Mouse (Mus musculus) myocyte (in vitro differentiated cells): ENCODE data around the gene Spred2. TPM values are rescaled to one million over a fixed set of nuclear protein-coding genes. Genes with fewer than 3 reads are reported as not detected.

Source experiments
- H3K27me3 ChIP-seq: one replicate; pipeline ENCODE4 v1.6.1; 2011; ENCODE audit not compliant: control insufficient read depth, insufficient read depth, insufficient read length
- H3K36me3 ChIP-seq: one replicate; pipeline ENCODE4 v1.6.1; 2011; ENCODE audit not compliant: control insufficient read depth, insufficient read depth
- H3K4me2 ChIP-seq: one replicate; pipeline ENCODE4 v1.6.1; 2011; ENCODE audit warnings: low read depth, control low read depth
- H3K4me3 ChIP-seq: one replicate; pipeline ENCODE4 v1.5.1; 2011; ENCODE audit warnings: mild to moderate bottlenecking, control low read depth, moderate library complexity
- H3K79me2 ChIP-seq: one replicate; pipeline ENCODE4 v1.6.1; 2011; ENCODE audit not compliant: control insufficient read depth, insufficient read depth
- H3ac ChIP-seq: one replicate; pipeline ENCODE4 v1.6.1; 2011; ENCODE audit not compliant: control insufficient read depth, insufficient read length
- CEBPB ChIP-seq: IDR thresholded peaks from 2 replicates; pipeline ENCODE4 v1.6.1; 2011; ENCODE audit warnings: mild to moderate bottlenecking, moderate library complexity; ENCODE audit not compliant: poor library complexity, insufficient read depth, severe bottlenecking
- E2F4 ChIP-seq: IDR thresholded peaks from one replicate; pipeline ENCODE4 v1.6.1; 2011; ENCODE audit warnings: mild to moderate bottlenecking, control low read depth, moderate library complexity; ENCODE audit not compliant: insufficient read depth
- MAX ChIP-seq: IDR thresholded peaks from one replicate; pipeline ENCODE4 v1.6.1; 2011; ENCODE audit warnings: low read depth, mild to moderate bottlenecking, control low read depth
- MYOD1 ChIP-seq, 3 experiments: IDR thresholded peaks; one replicate each; pipeline ENCODE4 v1.6.1; 2011; ENCODE audit warnings: control low read depth in 2 of 3, low read depth in 2 of 3, mild to moderate bottlenecking in 2 of 3, moderate library complexity in 1 of 3; ENCODE audit not compliant: insufficient read length in 2 of 3, control insufficient read depth in 1 of 3
- MYOG ChIP-seq, 3 experiments: IDR thresholded peaks; one replicate each; pipeline ENCODE4 v1.6.1; 2011; ENCODE audit warnings: control low read depth in 2 of 3, low read depth in 2 of 3, mild to moderate bottlenecking in 2 of 3; ENCODE audit not compliant: insufficient read length in 2 of 3, control insufficient read depth in 1 of 3, insufficient read depth in 1 of 3
- POLR2A ChIP-seq: IDR thresholded peaks from one replicate; pipeline ENCODE4 v1.6.1; 2011; ENCODE audit warnings: low read depth, mild to moderate bottlenecking, control low read depth, moderate library complexity; ENCODE audit not compliant: insufficient read length
- POLR2AphosphoS2 ChIP-seq: IDR thresholded peaks from one replicate; pipeline ENCODE4 v1.6.1; 2011; ENCODE audit warnings: low read depth, control low read depth; ENCODE audit not compliant: insufficient read length
- REST ChIP-seq: IDR thresholded peaks from one replicate; pipeline ENCODE4 v1.6.1; 2011; ENCODE audit warnings: mild to moderate bottlenecking, control low read depth, moderate library complexity; ENCODE audit not compliant: insufficient read depth, insufficient read length
- SRF ChIP-seq: IDR thresholded peaks from one replicate; pipeline ENCODE4 v1.6.1; 2011; ENCODE audit warnings: low read depth; ENCODE audit not compliant: control insufficient read depth, insufficient read length
- TCF12 ChIP-seq: IDR thresholded peaks from one replicate; pipeline ENCODE4 v1.6.1; 2011; ENCODE audit warnings: mild to moderate bottlenecking, control low read depth; ENCODE audit not compliant: poor library complexity, insufficient read depth, severe bottlenecking
- TCF3 ChIP-seq: IDR thresholded peaks from one replicate; pipeline ENCODE4 v1.6.1; 2011; ENCODE audit warnings: low read depth, control low read depth; ENCODE audit not compliant: insufficient read length
- USF1 ChIP-seq: IDR thresholded peaks from one replicate; pipeline ENCODE4 v1.6.1; 2011; ENCODE audit warnings: low read depth, mild to moderate bottlenecking, control low read depth, moderate library complexity
- polyA plus RNA-seq: library from polyadenylated mRNA; unstranded; fragments of >200 nt; fragmentation: generic; extraction: Trizol; gene quantifications from one replicate; pipeline ENCODE4 v1.2.1, GENCODE M21; 2012; ENCODE audit warnings: missing spikeins

The Spred2 gene
- polyA plus RNA-seq, 1 experiment, result 15.7 TPM

GRCm38 (mm10) chr11:20064926-20065325 lies 140.8 kb downstream of the Spred2 start:
- peaks cover 45% of the 10 kb centered on the region for H3K36me3 ChIP-seq
- H3K79me2 ChIP-seq, result peaks cover 12% of the 10 kb centered on the region
- H3K4me3 ChIP-seq, result no peak overlapping the region
- no peaks in the 10 kb centered on the region for H3K27me3 ChIP-seq
- no peak for TF ChIP-seq MYOG (IDR thresholded peaks at IDR 0.05; ENCODE audit: control insufficient read depth in 1 of 3, insufficient read depth in 1 of 3, insufficient read length in 2 of 3, low read depth in 2 of 3)
- TF ChIP-seq MYOD1 (IDR thresholded peaks at IDR 0.05; ENCODE audit: control insufficient read depth in 1 of 3, insufficient read length in 2 of 3, low read depth in 2 of 3), result no peak
- no peak for TF ChIP-seq MAX
- TF ChIP-seq TCF3, result no peak
- no peak for TF ChIP-seq POLR2A
- TF ChIP-seq CEBPB, result no peak
- TF ChIP-seq TCF12, result no peak
- no peak for TF ChIP-seq POLR2AphosphoS2
- TF ChIP-seq USF1, result no peak
- TF ChIP-seq E2F4, result no peak
- no peak for TF ChIP-seq REST
- no peak for TF ChIP-seq SRF
- H3ac ChIP-seq, result no peak overlapping the region
- H3K4me2 ChIP-seq, result no peak overlapping the region

GRCm38 (mm10) chr11:20066106-20066505 lies 141.9 kb downstream of the Spred2 start:
- Histone ChIP-seq H3K4me3 (no peak overlapping the region), H3K79me2 (peaks cover 18% of the 10 kb centered on the region), H3K27me3 (no peaks in the 10 kb centered on the region), H3K4me2 (no peak overlapping the region), H3K36me3 (peaks cover 50% of the 10 kb centered on the region), H3ac (no peak overlapping the region)
- no peak for TF ChIP-seq USF1
- no peak for TF ChIP-seq CEBPB
- no peak for TF ChIP-seq SRF
- TF ChIP-seq POLR2AphosphoS2, result no peak
- TF ChIP-seq REST, result no peak
- TF ChIP-seq MAX, result no peak
- no peak for TF ChIP-seq E2F4
- TF ChIP-seq TCF12, result no peak
- TF ChIP-seq POLR2A, result no peak
- no peak for TF ChIP-seq TCF3
- TF ChIP-seq MYOD1 (IDR thresholded peaks at IDR 0.05; ENCODE audit: control insufficient read depth in 1 of 3, insufficient read length in 2 of 3, low read depth in 2 of 3), result no peak
- no peak for TF ChIP-seq MYOG (IDR thresholded peaks at IDR 0.05; ENCODE audit: control insufficient read depth in 1 of 3, insufficient read depth in 1 of 3, insufficient read length in 2 of 3, low read depth in 2 of 3)

DNA sequence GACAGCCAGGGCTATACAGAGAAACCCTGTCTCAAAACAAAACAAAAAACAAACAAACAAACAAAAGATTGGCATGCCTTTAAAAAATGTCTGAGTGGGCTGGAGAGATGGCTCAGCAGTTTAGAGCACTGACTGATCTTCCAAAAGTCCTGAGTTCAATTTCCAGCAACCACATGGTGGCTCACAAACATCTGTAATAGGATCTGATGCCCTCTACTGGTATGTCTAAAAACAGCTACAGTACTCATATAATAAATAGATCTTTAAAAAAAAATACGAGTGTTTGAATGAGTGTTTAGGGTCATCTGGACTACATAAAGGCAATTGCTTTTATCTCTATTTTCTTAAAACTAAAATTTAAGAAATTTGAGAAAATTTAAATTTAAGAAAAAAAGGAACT lies 143.3 kb downstream of the Spred2 start:
- H3K4me2 ChIP-seq, result no peak overlapping the region
- H3K36me3 ChIP-seq, result peaks cover 60% of the 10 kb centered on the region
- peaks cover 24% of the 10 kb centered on the region for H3K79me2 ChIP-seq
- TF ChIP-seq POLR2AphosphoS2 (no peak), MYOD1 (IDR thresholded peaks at IDR 0.05; ENCODE audit: control insufficient read depth in 1 of 3, insufficient read length in 2 of 3, low read depth in 2 of 3) (no peak), MYOG (IDR thresholded peaks at IDR 0.05; ENCODE audit: control insufficient read depth in 1 of 3, insufficient read depth in 1 of 3, insufficient read length in 2 of 3, low read depth in 2 of 3) (no peak), POLR2A (no peak), TCF3 (no peak), REST (no peak), MAX (no peak), TCF12 (no peak), E2F4 (no peak), SRF (no peak), USF1 (no peak), CEBPB (no peak)
- no peak overlapping the region for H3K4me3 ChIP-seq
- H3ac ChIP-seq, result no peak overlapping the region
- no peaks in the 10 kb centered on the region for H3K27me3 ChIP-seq

GRCm38 (mm10) chr11:20068346-20069004 lies 144.3 kb downstream of the Spred2 start:
- Histone ChIP-seq H3K4me2 (no peak overlapping the region), H3K36me3 (peaks cover 64% of the 10 kb centered on the region), H3ac (no peak overlapping the region), H3K27me3 (no peaks in the 10 kb centered on the region), H3K4me3 (no peak overlapping the region), H3K79me2 (peaks cover 29% of the 10 kb centered on the region)
- TF ChIP-seq MYOG (IDR thresholded peaks at IDR 0.05; ENCODE audit: control insufficient read depth in 1 of 3, insufficient read depth in 1 of 3, insufficient read length in 2 of 3, low read depth in 2 of 3), result no peak

GRCm38 (mm10) chr11:20072174-20072573 lies 148.0 kb downstream of the Spred2 start:
- peaks cover 22% of the 10 kb centered on the region for H3K79me2 ChIP-seq
- H3ac ChIP-seq, result no peak overlapping the region
- no peak overlapping the region for H3K4me2 ChIP-seq
- no peaks in the 10 kb centered on the region for H3K27me3 ChIP-seq
- H3K36me3 ChIP-seq, result peaks cover 67% of the 10 kb centered on the region
- TF ChIP-seq MAX, result no peak
- TF ChIP-seq SRF, result no peak
- no peak for TF ChIP-seq POLR2AphosphoS2
- TF ChIP-seq TCF12, result no peak
- no peak for TF ChIP-seq MYOD1 (IDR thresholded peaks at IDR 0.05; ENCODE audit: control insufficient read depth in 1 of 3, insufficient read length in 2 of 3, low read depth in 2 of 3)
- TF ChIP-seq TCF3, result no peak
- no peak for TF ChIP-seq MYOG (IDR thresholded peaks at IDR 0.05; ENCODE audit: control insufficient read depth in 1 of 3, insufficient read depth in 1 of 3, insufficient read length in 2 of 3, low read depth in 2 of 3)
- no peak for TF ChIP-seq REST
- TF ChIP-seq CEBPB, result no peak
- TF ChIP-seq E2F4, result no peak
- no peak for TF ChIP-seq POLR2A
- no peak for TF ChIP-seq USF1
- no peak overlapping the region for H3K4me3 ChIP-seq
